Mouse (Mus musculus) lung, adult 2 months (tissue): ENCODE data around the gene Dnah11. TPM values are rescaled to one million over a fixed set of nuclear protein-coding genes. Genes with fewer than 3 reads are reported as not detected.

Experiments used
- DNase-seq: peaks from one replicate; pipeline ENCODE4 v3.0.0; 2022
- H3K4me1 ChIP-seq: fragments of 200-500 bp; 2 replicates; pipeline ENCODE4 v1.6.1; 2011; ENCODE audit warnings: low read length; ENCODE audit not compliant: control insufficient read depth, insufficient read depth
- H3K4me3 ChIP-seq: fragments of 200-500 bp; replicated peaks from 2 replicates; pipeline ENCODE3; 2011; ENCODE audit warnings: low read depth, mild to moderate bottlenecking, control low read depth, low read length; ENCODE audit errors: extremely low read depth
- CTCF ChIP-seq: fragments of 200-500 bp; IDR thresholded peaks from 2 replicates; pipeline ENCODE4 v1.5.1; 2011; ENCODE audit warnings: mild to moderate bottlenecking, low read length, control low read depth; ENCODE audit not compliant: insufficient read depth
- POLR2A ChIP-seq: fragments of 200-500 bp; IDR thresholded peaks from 2 replicates; pipeline ENCODE4 v1.6.1; 2011; ENCODE audit warnings: low read depth, mild to moderate bottlenecking, control low read depth, low read length, borderline replicate concordance; ENCODE audit errors: extremely low read depth
- WGBS: fragments of 180-500 bp; shearing (Covaris S2); methylation state at CpG from one replicate; pipeline ENCODE4 v1.1.7; 2018; 5-methylcytosine and 5-hydroxymethylcytosine counted together
- polyA plus RNA-seq: library from polyadenylated mRNA; depleted of rRNA; stranded (reverse); fragments of >200 nt; gene quantifications from 2 replicates; pipeline ENCODE4 v1.2.3, GENCODE M21; 2012

Gene Dnah11
- polyA plus RNA-seq, 1 experiment = 2.0 TPM

DNA sequence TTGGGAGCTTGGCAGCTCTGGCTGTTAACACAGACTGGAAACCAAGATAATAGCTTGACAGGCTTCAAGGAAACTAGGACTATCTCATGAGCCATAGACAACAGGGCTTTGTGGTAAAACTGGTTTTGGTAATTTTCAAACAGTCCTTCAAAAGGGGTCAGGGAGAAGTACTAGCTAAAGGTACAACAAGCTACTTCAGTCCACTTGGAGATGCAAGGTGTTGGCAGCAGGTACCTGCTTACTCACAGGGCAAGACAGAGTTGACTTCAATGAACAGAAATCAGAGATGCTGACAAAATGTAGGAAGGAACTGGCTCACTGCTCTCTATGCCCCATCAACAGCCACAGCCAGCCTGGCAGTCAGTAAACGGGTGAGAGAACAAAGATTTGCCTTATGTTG lies 14.1 kb downstream of the Dnah11 start:
- Histone ChIP-seq H3K4me3 (no peak overlapping the region), H3K4me1 (peaks cover 2% of the 10 kb centered on the region; the same call in 1 of the 2 replicates)
- no peak for DNase-seq
- no peak for TF ChIP-seq POLR2A
- TF ChIP-seq CTCF = no peak
- 79% methylated on average over 1 of the region's 1 CpGs for WGBS

DNA sequence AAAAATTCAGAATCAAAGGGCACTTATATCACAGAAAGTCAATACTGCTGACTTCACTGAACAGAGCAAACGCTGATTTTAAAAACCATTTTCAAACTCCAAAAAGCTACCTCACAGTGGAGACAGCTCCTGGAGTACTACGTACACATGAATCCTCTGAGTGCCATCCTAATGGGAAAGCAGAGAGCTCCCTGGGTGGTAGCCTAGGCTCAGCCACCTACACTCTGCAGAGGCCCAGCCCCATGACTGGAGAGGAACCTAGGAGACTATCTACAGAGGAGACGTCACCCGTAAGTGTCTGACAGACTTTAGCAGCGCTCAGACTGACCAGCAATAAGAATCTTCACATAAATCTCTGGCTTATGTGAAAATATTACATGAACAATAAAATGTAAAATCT lies 21.1 kb downstream of the Dnah11 start:
- Histone ChIP-seq H3K4me3 (no peak overlapping the region), H3K4me1 (no peaks in the 10 kb centered on the region)
- no peak for TF ChIP-seq CTCF
- no peak for TF ChIP-seq POLR2A
- DNase-seq = no peak
- WGBS = 80% methylated on average over 5 of the region's 5 CpGs

DNA sequence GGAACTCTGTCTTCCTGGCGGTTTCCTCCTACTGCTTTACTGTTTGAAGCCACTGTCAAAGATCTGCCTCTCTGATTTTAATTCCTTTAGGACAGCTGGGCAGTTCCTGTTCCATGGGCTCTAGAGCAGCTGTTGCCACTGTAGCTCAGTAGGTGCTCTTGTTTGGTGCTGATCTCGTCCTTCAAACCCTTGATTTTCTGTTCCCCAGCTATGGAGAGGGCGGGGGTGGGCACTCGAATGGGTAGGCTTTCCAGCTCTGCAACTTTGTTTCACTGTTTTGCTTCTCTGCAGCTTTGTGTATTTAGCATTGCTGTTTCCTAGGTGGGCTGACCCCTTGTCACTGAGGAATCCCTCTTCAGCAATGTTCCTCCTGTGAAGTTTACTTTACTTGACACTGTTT lies 34.1 kb downstream of the Dnah11 start:
- DNase-seq = no peak
- Histone ChIP-seq H3K4me3 (no peak overlapping the region), H3K4me1 (peaks cover 4% of the 10 kb centered on the region; the same call in 1 of the 2 replicates)
- no peak for TF ChIP-seq POLR2A
- TF ChIP-seq CTCF = no peak
- WGBS = 26% methylated on average over 4 of the region's 4 CpGs

DNA sequence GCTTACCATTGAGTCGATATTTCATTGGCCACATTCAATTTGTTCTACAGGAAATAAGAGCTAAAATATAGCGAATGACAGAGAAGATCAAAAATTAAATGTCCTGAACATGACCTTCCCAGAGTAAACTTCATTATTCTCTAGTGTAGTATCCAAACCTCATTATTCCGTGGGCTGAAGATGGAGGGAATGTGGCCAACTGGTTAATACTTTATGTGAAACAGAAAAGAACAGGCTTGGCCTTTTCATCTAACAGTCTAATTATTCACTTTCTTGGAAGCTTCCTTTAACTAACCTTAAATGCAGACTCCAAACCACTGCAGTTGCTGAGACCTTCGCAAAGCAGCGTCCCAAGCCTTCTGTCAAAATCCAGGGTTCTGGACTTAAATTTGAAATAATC lies 41.9 kb downstream of the Dnah11 start:
- H3K4me1 ChIP-seq = no peaks in the 10 kb centered on the region
- TF ChIP-seq POLR2A = no peak
- TF ChIP-seq CTCF = no peak
- no peak overlapping the region for H3K4me3 ChIP-seq
- DNase-seq = no peak
- WGBS = 86% methylated on average over 5 of the region's 5 CpGs

DNA sequence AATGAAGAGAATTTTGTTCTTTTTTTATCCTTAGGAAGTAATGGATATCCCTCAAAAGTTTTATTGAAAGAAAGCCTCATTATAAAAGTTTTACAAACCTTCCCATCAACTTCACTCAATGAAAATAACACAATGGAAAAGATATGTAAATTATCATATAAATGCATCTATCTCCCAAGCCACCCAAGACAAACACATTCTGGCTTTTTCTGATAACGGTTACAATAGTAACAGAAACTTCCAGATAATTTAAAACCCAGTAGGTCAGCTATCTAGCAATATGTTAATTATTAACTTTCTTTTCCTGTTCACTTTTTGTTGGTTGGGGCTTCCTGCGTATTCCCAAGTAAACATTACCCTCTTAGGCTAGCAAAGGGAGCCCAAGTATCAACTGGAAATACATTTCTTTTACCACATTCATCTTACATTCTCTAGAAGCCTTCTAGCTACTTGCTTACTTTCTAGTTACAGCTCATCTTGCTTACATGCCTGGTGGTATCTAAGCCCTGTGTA lies 51.3 kb downstream of the Dnah11 start:
- DNase-seq = no peak
- H3K4me1 ChIP-seq = no peaks in the 10 kb centered on the region
- WGBS = 52% methylated on average over 2 of the region's 2 CpGs
- no peak overlapping the region for H3K4me3 ChIP-seq
- TF ChIP-seq POLR2A (no peak), CTCF (no peak)

DNA sequence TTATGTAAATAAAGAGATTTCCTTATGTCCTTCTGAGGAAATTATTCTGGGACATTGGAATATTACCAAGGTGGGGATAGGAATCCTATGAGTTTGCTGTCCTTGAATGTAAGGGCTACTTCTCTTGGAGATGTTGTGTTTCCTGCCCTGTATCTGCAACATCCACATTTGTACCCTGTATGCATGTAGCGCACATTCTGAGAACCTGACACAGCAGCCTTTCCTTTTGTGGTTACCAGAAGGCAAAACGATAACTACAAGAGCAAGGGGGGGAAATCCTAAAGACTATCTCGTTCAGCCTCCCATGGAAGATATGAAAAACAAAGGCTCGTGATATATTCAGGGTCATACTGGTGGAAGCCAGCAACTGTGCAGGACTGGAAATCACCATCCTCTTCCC lies 70.7 kb downstream of the Dnah11 start:
- no peak for DNase-seq
- 69% methylated on average over 4 of the region's 4 CpGs for WGBS
- H3K4me1 ChIP-seq = no peaks in the 10 kb centered on the region
- no peak overlapping the region for H3K4me3 ChIP-seq
- TF ChIP-seq POLR2A (no peak), CTCF (no peak)

DNA sequence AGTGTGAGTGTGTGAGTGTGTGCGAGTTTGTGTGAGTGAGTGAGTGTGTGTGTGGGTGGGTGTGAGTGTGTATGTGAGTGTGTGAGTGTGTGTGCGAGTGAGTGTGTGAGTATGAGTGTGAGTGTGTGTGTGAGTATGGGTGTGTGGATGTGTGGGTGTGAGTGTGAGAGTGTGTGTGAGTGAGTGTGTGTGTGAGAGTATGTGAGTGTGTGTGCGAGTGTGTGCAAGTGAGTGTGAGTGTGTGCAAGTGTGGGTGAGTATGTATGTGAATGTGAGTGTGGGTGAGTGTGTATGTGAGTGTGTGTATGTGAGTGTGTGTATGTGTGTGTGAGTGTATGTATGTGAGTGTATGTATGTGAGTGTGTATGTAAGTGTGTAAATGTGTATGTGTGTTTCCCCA lies 79.2 kb downstream of the Dnah11 start:
- no peak for TF ChIP-seq CTCF
- TF ChIP-seq POLR2A = no peak
- 95% methylated on average over 3 of the region's 3 CpGs for WGBS
- no peaks in the 10 kb centered on the region for H3K4me1 ChIP-seq
- no peak for DNase-seq
- no peak overlapping the region for H3K4me3 ChIP-seq

DNA sequence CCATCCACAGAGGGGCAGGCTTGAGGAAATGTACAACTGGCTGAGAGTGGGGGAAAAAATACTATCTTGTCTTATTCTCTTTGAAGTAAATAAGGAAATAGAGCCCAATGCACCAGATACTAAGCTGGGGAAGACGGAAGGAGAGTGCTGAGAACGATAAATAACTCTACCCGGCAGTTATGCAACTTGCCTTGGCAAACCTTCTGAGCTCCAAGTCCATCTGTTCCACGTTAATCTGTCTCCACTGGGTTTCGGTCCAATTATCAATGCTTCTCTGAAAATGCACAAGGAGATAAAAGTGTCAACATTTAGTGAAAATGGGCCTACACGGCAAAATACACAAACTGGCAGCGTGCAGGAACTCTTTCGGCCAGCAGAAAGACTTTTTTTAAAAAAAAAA lies 86.2 kb downstream of the Dnah11 start:
- 43% methylated on average over 8 of the region's 8 CpGs for WGBS
- Histone ChIP-seq H3K4me3 (no peak overlapping the region), H3K4me1 (0 out of 2 replicates have a peak, but pooled peaks cover 3% of the 10 kb centered on the region)
- DNase-seq = no peak
- TF ChIP-seq CTCF (no peak), POLR2A (no peak)

DNA sequence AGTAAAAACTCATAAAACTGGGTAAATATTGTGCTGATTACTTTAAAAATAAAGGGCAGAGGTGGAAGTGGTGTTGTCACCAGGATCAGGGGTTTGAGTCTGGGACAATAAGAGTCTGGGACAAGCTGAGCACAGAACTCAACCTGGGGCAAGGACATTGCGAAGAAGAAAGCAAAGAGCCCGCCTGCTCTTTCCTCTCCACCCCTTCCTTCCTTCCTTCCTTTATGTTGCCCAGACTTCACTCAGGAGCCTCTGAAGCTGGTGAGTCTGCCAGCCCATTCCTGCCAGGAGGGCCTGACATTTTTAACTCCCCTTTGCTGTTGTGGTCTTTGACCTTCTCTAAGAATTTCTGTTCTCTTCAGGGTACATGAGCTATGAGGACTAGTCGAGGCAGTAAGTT lies 86.9 kb downstream of the Dnah11 start:
- no peak overlapping the region for H3K4me3 ChIP-seq
- H3K4me1 ChIP-seq = 0 out of 2 replicates have a peak, but pooled peaks cover 3% of the 10 kb centered on the region
- no peak for DNase-seq
- WGBS = 47% methylated on average over 3 of the region's 3 CpGs
- no peak for TF ChIP-seq CTCF
- no peak for TF ChIP-seq POLR2A

DNA sequence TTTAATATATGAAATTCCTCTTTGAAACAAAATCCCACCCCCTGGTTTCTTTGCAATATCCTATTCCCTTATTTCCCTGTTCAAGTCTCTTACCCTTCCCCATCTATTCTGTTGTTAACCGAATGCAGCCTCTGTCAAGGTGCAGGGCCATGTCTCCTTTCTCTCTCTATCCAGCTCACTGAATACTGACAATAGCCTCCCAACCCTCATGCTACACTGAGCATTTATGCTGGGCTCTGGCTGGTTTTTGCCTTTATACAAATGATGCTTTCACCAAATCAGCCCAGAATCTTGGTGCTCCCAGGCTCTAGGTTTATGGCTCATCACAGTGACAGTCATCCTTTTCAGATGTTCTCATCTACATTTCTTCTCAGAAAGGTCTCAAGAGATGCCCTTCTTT lies 91.1 kb downstream of the Dnah11 start:
- peaks cover 3% of the 10 kb centered on the region; the same call in 1 of the 2 replicates for H3K4me1 ChIP-seq
- TF ChIP-seq CTCF (no peak), POLR2A (no peak)
- DNase-seq = no peak
- 91% methylated on average over 1 of the region's 1 CpGs for WGBS
- H3K4me3 ChIP-seq = no peak overlapping the region
